Mouse (Mus musculus) cerebellum, postnatal 4 days (tissue): ENCODE results near the gene Krtap19-5.

Experiments used
- DNase-seq, 2 experiments: peaks; one replicate each; pipeline ENCODE4 v3.0.0; 2022; ENCODE audit warnings: low spot score in 2 of 2, mixed read lengths in 1 of 2

The Krtap19-5 gene

GRCm38 (mm10) chr16:88896357-88896756 lies at the start of gene Krtap19-5:
Gene Krtap19-5 (minus strand): TSS chr16:88896457.
- DNase-seq = no peak

- no peak for DNase-seq
Observed at GRCm38 (mm10) chr16:88941106-88941505, 44.8 kb upstream of the Krtap19-5 start.

DNA sequence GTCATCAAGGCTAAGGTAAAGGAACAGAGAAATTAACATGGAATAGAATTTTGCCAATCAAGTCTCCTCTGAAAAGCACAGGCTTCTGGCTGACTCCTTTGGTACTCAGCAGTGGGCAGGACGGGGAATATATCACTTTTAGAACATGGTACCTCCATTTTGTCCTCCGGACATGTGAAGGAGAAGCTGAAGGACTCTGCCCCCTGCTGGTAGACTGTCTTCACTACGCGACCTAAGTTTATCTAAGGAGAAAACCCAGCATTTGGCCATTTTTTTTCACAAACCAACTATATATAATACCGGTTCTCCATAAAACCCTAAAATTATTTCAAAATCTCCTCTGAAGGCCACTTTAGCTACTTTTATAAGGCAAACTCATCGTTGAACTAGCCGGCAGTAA lies 42.0 kb upstream of the Krtap19-5 start:
- DNase-seq = no peak

DNA sequence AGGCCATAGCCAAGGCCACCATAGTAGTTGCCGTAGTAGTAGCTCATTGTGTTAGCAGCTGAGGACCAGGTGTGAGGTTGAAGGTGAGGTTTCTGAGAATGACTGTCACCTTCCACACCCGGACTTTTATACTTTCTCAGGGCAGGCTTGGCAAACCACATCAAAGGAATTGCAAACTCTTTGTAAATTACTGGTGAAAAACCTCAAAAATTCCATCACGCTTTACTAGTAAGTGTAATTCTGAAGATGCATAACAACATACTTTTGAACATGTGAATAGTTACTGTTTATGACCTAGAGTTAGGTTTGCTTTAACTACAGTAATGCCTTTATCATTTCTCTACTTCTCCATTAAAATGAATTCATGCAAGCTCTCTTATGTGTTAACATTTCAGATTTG lies 35.9 kb upstream of the Krtap19-5 start, which contains the start of gene Krtap19-9b:
TSS of gene Krtap19-9b (minus strand) at position 101 of the 400 bp plus-strand sequence.
- DNase-seq = no peak

DNA sequence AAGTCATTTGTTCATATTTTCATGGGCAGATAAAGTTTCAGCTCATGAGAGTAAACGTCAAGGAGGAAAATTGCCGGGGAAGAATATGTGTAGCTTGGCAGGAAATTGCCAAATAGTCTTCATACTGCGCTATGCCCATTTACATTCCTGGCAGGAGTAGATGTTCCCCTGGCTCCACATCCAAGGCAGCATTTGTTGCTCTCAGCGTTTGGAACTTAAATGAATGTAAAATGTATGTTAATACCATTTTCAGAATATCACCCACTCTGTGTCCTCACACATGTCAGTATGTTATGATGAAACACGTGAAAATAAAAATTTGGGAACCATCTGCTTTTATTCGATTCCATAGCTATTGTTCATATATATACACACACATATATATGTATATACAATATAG lies 9.4 kb downstream of the Krtap19-5 start:
- no peak for DNase-seq

GRCm38 (mm10) chr16:88884989-88885388 lies 11.3 kb downstream of the Krtap19-5 start, which contains the start of gene Krtap19-4:
Gene Krtap19-4 (minus strand): TSS chr16:88885089.
- DNase-seq = no peak

DNA sequence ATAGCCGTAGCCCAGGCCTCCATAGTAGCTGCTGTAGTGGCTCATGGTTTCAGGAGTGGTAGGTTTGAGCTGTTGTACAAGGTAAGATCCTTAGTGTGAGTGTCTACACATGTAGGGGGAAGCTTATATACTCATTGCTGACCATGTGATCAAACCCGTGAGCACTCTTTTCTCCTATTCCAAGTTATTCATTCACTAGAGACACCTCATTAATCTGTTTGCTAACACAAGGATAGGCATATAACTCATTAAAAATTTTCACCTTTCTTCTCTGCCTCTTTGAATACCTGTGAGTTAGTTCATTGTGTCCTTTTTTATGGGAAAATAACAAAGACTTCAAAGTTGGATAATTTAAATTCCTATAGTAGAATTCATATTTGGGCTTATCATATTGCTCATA lies 18.3 kb downstream of the Krtap19-5 start, which contains the start of gene Krtap19-3:
TSS of gene Krtap19-3 (minus strand) at position 101 of the 400 bp plus-strand sequence.
- DNase-seq = no peak

GRCm38 (mm10) chr16:88874169-88874568 lies 22.1 kb downstream of the Krtap19-5 start, which contains the start of gene Krtap19-2:
Gene Krtap19-2 (minus strand): TSS chr16:88874269.
- DNase-seq = no peak

DNA sequence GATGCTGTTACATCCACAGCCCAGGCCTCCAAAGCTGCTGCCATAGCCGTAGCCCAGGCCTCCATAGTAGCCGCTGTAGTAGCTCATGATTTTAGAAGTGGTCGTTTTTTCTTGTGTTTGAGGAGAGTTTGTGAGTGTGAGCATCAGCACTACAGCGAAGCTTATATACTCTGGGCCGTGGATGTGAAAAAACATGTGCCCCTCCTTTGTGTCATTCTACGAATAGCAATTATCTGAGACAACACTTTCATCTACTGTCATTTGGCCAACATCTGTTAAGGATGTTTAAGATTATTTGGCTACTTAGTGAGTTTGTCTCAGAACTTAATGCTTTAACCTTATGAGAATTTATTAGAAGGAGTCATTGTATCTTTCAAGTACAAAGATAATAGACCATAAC lies 26.9 kb downstream of the Krtap19-5 start, which contains the start of gene Krtap19-1:
TSS of gene Krtap19-1 (minus strand) at position 101 of the 400 bp plus-strand sequence.
- DNase-seq = no peak

DNA sequence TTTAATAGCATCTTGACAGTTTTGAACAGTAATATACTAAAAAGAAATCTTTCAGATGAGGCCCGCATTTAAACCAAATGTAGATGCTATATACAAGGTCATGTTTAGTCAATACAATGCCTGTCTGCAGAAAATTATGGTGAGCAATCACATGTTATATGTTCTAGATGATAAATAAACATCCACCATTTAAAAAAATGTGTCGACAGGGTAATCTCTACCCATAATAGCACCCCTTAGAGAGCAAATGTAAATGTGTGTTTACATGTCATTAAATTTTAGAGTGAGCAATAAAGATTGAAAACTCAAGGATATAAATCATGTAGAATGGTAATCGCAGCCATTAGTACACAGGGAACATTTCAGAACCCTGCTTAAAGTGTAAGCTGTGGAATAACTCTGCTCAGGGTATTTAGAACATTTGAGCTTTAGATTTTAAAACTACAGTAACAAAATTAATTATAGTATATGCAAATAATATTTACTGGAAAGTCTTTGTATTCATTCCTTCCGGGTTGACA lies 31.3 kb downstream of the Krtap19-5 start:
- DNase-seq = no peak

DNA sequence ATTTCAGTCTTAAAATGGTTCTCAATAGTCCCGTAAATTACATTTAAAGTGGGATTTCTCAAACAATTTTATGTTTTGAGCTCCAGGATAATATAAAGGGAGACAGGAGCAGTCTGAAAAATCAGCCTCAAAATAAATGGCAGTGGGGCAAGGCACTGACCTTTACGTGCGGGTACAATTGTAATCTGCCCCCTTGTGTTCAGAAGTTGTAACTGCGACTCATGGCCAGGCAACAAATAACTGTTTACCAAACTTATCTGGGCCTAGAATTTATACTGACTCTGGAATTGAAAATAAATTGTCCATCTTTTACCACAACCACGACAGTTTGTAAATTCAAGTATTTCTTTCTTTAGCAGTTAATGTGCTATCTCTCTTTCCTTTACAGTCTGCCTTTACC lies 44.8 kb downstream of the Krtap19-5 start:
- DNase-seq = peak in 1 of 2 experiments; percentile 38

GRCm38 (mm10) chr16:88848558-88848957 lies 47.7 kb downstream of the Krtap19-5 start:
- DNase-seq = no peak

DNA sequence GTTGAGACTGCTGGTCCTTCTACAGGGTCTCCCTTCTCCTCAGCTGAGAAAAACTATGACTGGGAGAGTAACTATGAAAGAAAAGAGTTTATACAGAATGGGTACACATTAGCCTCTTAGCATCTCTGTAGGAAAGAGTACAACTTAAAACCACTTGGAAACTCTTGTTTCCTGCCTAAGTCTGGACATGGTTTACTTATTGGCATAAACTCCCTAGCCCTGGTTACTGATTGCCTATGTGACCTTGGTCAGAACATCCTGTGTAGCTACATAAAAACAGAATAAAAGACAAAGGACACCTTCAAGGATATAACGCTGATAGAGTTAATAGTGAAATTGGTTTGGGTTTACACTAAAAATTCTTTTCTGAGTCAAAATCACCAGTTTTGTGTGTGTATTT lies 48.9 kb downstream of the Krtap19-5 start:
- no peak for DNase-seq
